Mouse (Mus musculus) CH12F3 (cell line): Measurements from ENCODE around the gene Olig2.

ENCODE experiments used
- in situ Hi-C: fragments of 300-500 bp; cut with MboI; formaldehyde crosslinking; loops from 2 replicates; pipeline ENCODE4 v1.14.3; 2020; ENCODE audit warnings: low sequenced_read_pairs

Gene Olig2

GRCm38 (mm10) chr16:91269468-91270211 lies 44.4 kb downstream of the Olig2 start, which contains the start of gene Olig1:
Gene Olig1 (plus strand): TSS chr16:91269772.
- in situ Hi-C loops, result no loop called here

GRCm38 (mm10) chr16:91270212-91270971 lies 45.1 kb downstream of the Olig2 start:
- in situ Hi-C loops, result no loop called here

- in situ Hi-C loops, result no loop called here
These were observed 45.8 kb downstream of the Olig2 start for GRCm38 (mm10) chr16:91270982-91271549.

GRCm38 (mm10) chr16:91271634-91272033 lies 46.4 kb downstream of the Olig2 start:
- in situ Hi-C loops, result no loop called here
